Comparison of ENCODE assay signal across 30 mouse cellular contexts in genomic region chr2:174260004-174260403, GRCm38 (mm10). TPM values are rescaled to one million over a fixed set of nuclear protein-coding genes. Genes with fewer than 3 reads are reported as not detected.
A peak's percentile ranks its signal among the peaks of the same experiment; 100 is the strongest.
DNase-seq lines count a peak whose midpoint lies in the region; ATAC-seq and TF ChIP-seq lines count a peak whose summit lies in the region.
"Had no signal": no experiment of that assay in that cellular context is flagged by ENCODE, and none has a peak within 500 bp of the region (broad histone marks: within the 10 kb centered on the region; RNA-seq: fewer than 3 reads in every experiment).

No protein-coding gene starts in this region.

- H3K4me3 ChIP-seq in hindbrain, embryonic 10.5 days = no peak overlapping the region
- no peak overlapping the region for H3K4me3 ChIP-seq in hindbrain, postnatal 0 days (ENCODE audit: low read length)
- no peak overlapping the region for H3K4me3 ChIP-seq in midbrain, postnatal 0 days (ENCODE audit: low read depth, low read length)
- H3K4me3 ChIP-seq: embryonic facial prominence, embryonic 15.5 days; forebrain, embryonic 12.5 days; heart, embryonic 10.5 days; heart, embryonic 15.5 days; hindbrain, embryonic 12.5 days; limb, embryonic 12.5 days; liver, embryonic 15.5 days; lung, embryonic 15.5 days; midbrain, embryonic 12.5 days; myocyte; neural tube, embryonic 12.5 days had no signal

- WGBS in hindbrain, embryonic 10.5 days = 13% methylated on average over 3 of the region's 3 CpGs
- whole genome bisulfite sequencing in hindbrain, postnatal 0 days = 23% methylated on average over 3 of the region's 3 CpGs
- 7% methylated on average over 3 of the region's 3 CpGs for WGBS in midbrain, postnatal 0 days

- no peak overlapping the region for H3K4me2 ChIP-seq in hindbrain, postnatal 0 days (ENCODE audit: low read depth, low read length)
- no peak overlapping the region for H3K4me2 ChIP-seq in midbrain, postnatal 0 days (ENCODE audit: low read depth, low read length, poor library complexity, severe bottlenecking)
- H3K4me2 ChIP-seq: embryonic facial prominence, embryonic 15.5 days; forebrain, embryonic 12.5 days; heart, embryonic 15.5 days; hindbrain, embryonic 12.5 days; limb, embryonic 12.5 days; liver, embryonic 15.5 days; lung, embryonic 15.5 days; midbrain, embryonic 12.5 days; neural tube, embryonic 12.5 days had no signal

- DNase-seq in hindbrain, embryonic 10.5 days (ENCODE audit: low spot score) = peak; percentile 34
- DNase-seq in hindbrain, postnatal 0 days (ENCODE audit: low spot score) = no peak
- DNase-seq in retina, embryonic 14.5 days (ENCODE audit: low spot score) = peak; percentile 31
- no peak for DNase-seq in retina, postnatal 1 day
- peak; percentile 53 for DNase-seq in embryo, embryonic 10.5 days (ENCODE audit: low spot score)
- no peak for DNase-seq in midbrain, postnatal 0 days (ENCODE audit: low spot score)
- DNase-seq in urinary bladder, postnatal 25 days (ENCODE audit: low spot score) = no peak
- DNase-seq in frontal cortex, postnatal 36 days (ENCODE audit: low spot score in 2 of 2) = no peak
- DNase-seq: adrenal gland, postnatal 25 days; cerebellum, adult 2 months; cerebellum, postnatal 14 days; forebrain, postnatal 0 days; gastrocnemius, postnatal 10 days; kidney, adult 8-10 months; layer of hippocampus, postnatal 36 days; right cerebral cortex, postnatal 25 days; thymus, postnatal 25 days had no signal

- 0 out of 2 replicates have a peak, but pooled peaks cover 9% of the 10 kb centered on the region for H3K36me3 ChIP-seq in hindbrain, embryonic 10.5 days
- H3K36me3 ChIP-seq in hindbrain, postnatal 0 days (ENCODE audit: insufficient read depth, low read length) = no peaks in the 10 kb centered on the region
- no peaks in the 10 kb centered on the region for H3K36me3 ChIP-seq in midbrain, postnatal 0 days (ENCODE audit: insufficient read depth, low read length)
- H3K36me3 ChIP-seq: embryonic facial prominence, embryonic 15.5 days; heart, embryonic 10.5 days; heart, embryonic 15.5 days; liver, embryonic 15.5 days; lung, embryonic 15.5 days; midbrain, embryonic 12.5 days; neural tube, embryonic 12.5 days had no signal

- peaks cover 67% of the 10 kb centered on the region for H3K4me1 ChIP-seq in hindbrain, embryonic 10.5 days (replicated peaks)
- H3K4me1 ChIP-seq in hindbrain, postnatal 0 days (ENCODE audit: insufficient read depth, low read length) = no peaks in the 10 kb centered on the region
- H3K4me1 ChIP-seq in midbrain, postnatal 0 days (ENCODE audit: insufficient read depth, low read length) = peaks cover 3% of the 10 kb centered on the region; the same call in 1 of the 2 replicates
- H3K4me1 ChIP-seq: embryonic facial prominence, embryonic 15.5 days; heart, embryonic 15.5 days; liver, embryonic 15.5 days; lung, embryonic 15.5 days; neural tube, embryonic 12.5 days had no signal

- peaks cover 3% of the 10 kb centered on the region for H3K27me3 ChIP-seq in hindbrain, embryonic 10.5 days (ENCODE audit: insufficient read depth, poor library complexity, severe bottlenecking)
- H3K27me3 ChIP-seq in hindbrain, postnatal 0 days (ENCODE audit: insufficient read depth, low read length) = no peaks in the 10 kb centered on the region
- H3K27me3 ChIP-seq in midbrain, postnatal 0 days (ENCODE audit: insufficient read depth, low read length) = no peaks in the 10 kb centered on the region
- H3K27me3 ChIP-seq: embryonic facial prominence, embryonic 15.5 days; forebrain, embryonic 12.5 days; heart, embryonic 15.5 days; hindbrain, embryonic 12.5 days; limb, embryonic 12.5 days; lung, embryonic 15.5 days; midbrain, embryonic 12.5 days; neural tube, embryonic 12.5 days had no signal

- peak overlapping the region; percentile 59 for H3K27ac ChIP-seq in hindbrain, embryonic 10.5 days
- H3K27ac ChIP-seq in hindbrain, postnatal 0 days = no peak overlapping the region
- H3K27ac ChIP-seq in midbrain, postnatal 0 days (ENCODE audit: low read depth, low read length) = no peak overlapping the region
- H3K27ac ChIP-seq: embryonic facial prominence, embryonic 15.5 days; forebrain, embryonic 12.5 days; heart, embryonic 10.5 days; heart, embryonic 15.5 days; hindbrain, embryonic 12.5 days; kidney, postnatal 0 days; limb, embryonic 12.5 days; liver, embryonic 15.5 days; lung, embryonic 15.5 days; midbrain, embryonic 12.5 days; neural tube, embryonic 12.5 days had no signal

- no peak for ATAC-seq in hindbrain, postnatal 0 days
- ATAC-seq in midbrain, postnatal 0 days (ENCODE audit: low FRiP score) = 0 out of 2 replicates have a peak, but pooled peaks have one; percentile 11
- ATAC-seq: forebrain, postnatal 0 days; intestine, embryonic 16.5 days had no signal

- H3K9ac ChIP-seq in hindbrain, postnatal 0 days (replicated peaks; ENCODE audit: low read length) = no peak overlapping the region
- no peak overlapping the region for H3K9ac ChIP-seq in midbrain, postnatal 0 days (replicated peaks; ENCODE audit: low read length, poor library complexity, severe bottlenecking)
- H3K9ac ChIP-seq: embryonic facial prominence, embryonic 15.5 days; forebrain, embryonic 12.5 days; forebrain, postnatal 0 days; heart, embryonic 15.5 days; hindbrain, embryonic 12.5 days; limb, embryonic 12.5 days; liver, embryonic 15.5 days; lung, embryonic 15.5 days; midbrain, embryonic 12.5 days; neural tube, embryonic 12.5 days had no signal

- TF ChIP-seq CTCF in hindbrain, postnatal 0 days (IDR thresholded peaks at IDR 0.05; ENCODE audit: low read depth) = no peak
- peak; percentile 35 for TF ChIP-seq CTCF in midbrain, postnatal 0 days (IDR thresholded peaks at IDR 0.05)

- H3K9me3 ChIP-seq in hindbrain, embryonic 10.5 days = no peaks in the 10 kb centered on the region
- H3K9me3 ChIP-seq in hindbrain, postnatal 0 days (ENCODE audit: low read length) = no peaks in the 10 kb centered on the region
- no peaks in the 10 kb centered on the region for H3K9me3 ChIP-seq in midbrain, postnatal 0 days (ENCODE audit: low read length)
- H3K9me3 ChIP-seq: embryonic facial prominence, embryonic 15.5 days; forebrain, embryonic 12.5 days; heart, embryonic 10.5 days; heart, embryonic 15.5 days; hindbrain, embryonic 12.5 days; limb, embryonic 12.5 days; liver, embryonic 15.5 days; lung, embryonic 15.5 days; midbrain, embryonic 12.5 days; neural tube, embryonic 12.5 days had no signal

RNA-seq across cellular contexts. Expression of gene Gnas, which starts 24.1 kb away (rescaled TPM):
- 1,166 and 1,270 TPM in 2 replicates for polyA plus RNA-seq in hindbrain, embryonic 10.5 days (2016; fragmentation: Nextera tagmentation; extraction: Ambion mirVana)
- 1,738 and 1,782 TPM in 2 replicates for total RNA-seq in hindbrain, postnatal 0 days (2014; rRNA removed)
- 1,873 and 1,902 TPM in 2 replicates for polyA plus RNA-seq in hindbrain, postnatal 0 days (2015; fragmentation: Nextera tagmentation; extraction: Ambion mirVana)
- 1,613 and 1,637 TPM in 2 replicates for total RNA-seq in midbrain, postnatal 0 days (2014; rRNA removed)
- 1,739 and 1,834 TPM in 2 replicates for polyA plus RNA-seq in midbrain, postnatal 0 days (2015; fragmentation: Nextera tagmentation; extraction: Ambion mirVana)

Comparison
In these comparisons a context has a peak if more than half of its experiments do, and no peak if none do; other contexts are left out.
1. DNase-seq: peak in hindbrain, embryonic 10.5 days (single experiment), retina, embryonic 14.5 days (single experiment) and embryo, embryonic 10.5 days (single experiment); none in hindbrain, postnatal 0 days (single experiment), retina, postnatal 1 day (single experiment), midbrain, postnatal 0 days (single experiment), urinary bladder, postnatal 25 days (single experiment) and frontal cortex, postnatal 36 days (0 of 2).